Mouse (Mus musculus) G1E (cell line): ENCODE data around the gene Rhbdd2.

Source experiments
- CTCF ChIP-seq: IDR thresholded peaks from 2 replicates; pipeline ENCODE4 v1.5.1; 2012; ENCODE audit warnings: low read depth, low read length, inconsistent platforms, mixed read lengths
- GATA1 ChIP-seq: IDR thresholded peaks from 2 replicates; pipeline ENCODE4 v1.6.1; 2012; ENCODE audit warnings: borderline replicate concordance, low read length, inconsistent platforms, mixed read lengths
- GATA2 ChIP-seq: IDR thresholded peaks from 2 replicates; pipeline ENCODE4 v1.6.1; 2012; ENCODE audit warnings: low read depth, low read length, inconsistent platforms, borderline replicate concordance
- POLR2AphosphoS5 ChIP-seq: IDR thresholded peaks from 2 replicates; pipeline ENCODE4 v1.6.1; 2012; ENCODE audit warnings: low read depth, low read length, inconsistent platforms; ENCODE audit not compliant: insufficient replicate concordance
- TAL1 ChIP-seq: conservative IDR thresholded peaks from 2 replicates; pipeline ENCODE4 v1.6.1; 2012; ENCODE audit warnings: low read depth, low read length, inconsistent platforms, mixed read lengths

DNA sequence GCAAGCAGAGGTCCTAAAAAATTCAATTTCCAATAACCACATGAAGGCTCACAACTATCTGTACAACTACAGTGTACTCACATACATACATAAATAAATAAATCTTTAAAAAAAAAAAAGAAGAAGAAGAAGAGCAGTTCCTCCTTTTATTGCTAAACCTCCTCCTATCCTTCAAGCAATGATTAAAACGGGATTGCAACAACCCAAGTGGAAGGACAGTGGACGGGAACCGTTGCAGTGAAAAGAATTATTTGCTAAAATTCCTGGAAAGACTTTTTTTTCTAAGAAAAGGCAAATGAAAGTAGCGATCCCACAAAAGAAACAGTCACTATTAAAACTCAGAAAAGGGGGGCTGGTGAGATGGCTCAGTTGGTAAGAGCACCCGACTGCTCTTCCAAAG is 34.5 kb downstream of the Rhbdd2 start:
- TF ChIP-seq GATA1 = no peak
- no peak for TF ChIP-seq CTCF
- no peak for TF ChIP-seq TAL1
- no peak for TF ChIP-seq POLR2AphosphoS5
- TF ChIP-seq GATA2 = no peak
